Mouse (Mus musculus) lung, adult 2 months (tissue): ENCODE measurements around the gene Cd33.

Experiments used
- CTCF ChIP-seq: fragments of 200-500 bp; IDR thresholded peaks from 2 replicates; pipeline ENCODE4 v1.5.1; 2011; ENCODE audit warnings: mild to moderate bottlenecking, low read length, control low read depth; ENCODE audit not compliant: insufficient read depth
- POLR2A ChIP-seq: fragments of 200-500 bp; IDR thresholded peaks from 2 replicates; pipeline ENCODE4 v1.6.1; 2011; ENCODE audit warnings: low read depth, mild to moderate bottlenecking, control low read depth, low read length, borderline replicate concordance; ENCODE audit errors: extremely low read depth

DNA sequence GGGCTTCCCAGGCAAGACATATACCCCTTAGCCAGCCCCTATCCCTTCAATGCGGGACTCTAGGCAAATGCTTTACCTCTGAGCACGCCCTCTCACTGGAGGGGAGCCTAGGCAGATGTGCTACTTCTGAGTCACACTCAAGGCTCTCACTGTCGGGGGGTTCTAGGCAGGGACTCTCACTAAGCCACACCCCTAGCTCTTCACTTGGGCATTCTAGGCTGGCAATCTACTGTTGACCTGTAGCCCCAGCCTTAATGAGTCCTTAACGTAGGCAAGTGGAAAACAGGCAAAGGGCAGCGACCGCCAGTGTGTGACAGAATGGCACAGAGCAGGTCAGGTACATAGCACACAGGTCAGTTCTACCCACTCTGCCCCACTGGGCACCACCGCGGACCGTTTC, 53.4 kb downstream of the Cd33 start:
- no peak for TF ChIP-seq POLR2A
- no peak for TF ChIP-seq CTCF
